Mouse (Mus musculus): ENCODE data around the gene Arhgap25. TPM values are rescaled to one million over a fixed set of nuclear protein-coding genes. Genes with fewer than 3 reads are reported as not detected.
A peak's percentile ranks its signal among the peaks of the same experiment; 100 is the strongest.
"Not testable (repeated sequence)": the region's sequence is repeated elsewhere in the genome, so short reads cannot be mapped to it uniquely, and the experiment has no call there.

The Arhgap25 gene
- polyA plus RNA-seq (2015; fragmentation: Nextera tagmentation; extraction: Ambion mirVana) = 2.8 and 3.6 TPM in 2 replicates

GRCm38 (mm10) chr6:87532953-87533710, at the start of gene Arhgap25:
Gene Arhgap25 (minus strand): TSS chr6:87533259.
- 32% methylated on average over 14 of the region's 14 CpGs for WGBS (ENCODE audit: insufficient replicate concordance)
- peak within 1 kb of the TSS; percentile 14 for H3K4me3 ChIP-seq (replicated peaks)
- H3K27ac ChIP-seq = peak within 1 kb of the TSS; percentile 56; the same call in 1 of the 2 replicates
- H3K4me2 ChIP-seq = peak within 1 kb of the TSS; percentile 25
- no peaks in the 10 kb centered on the region for H3K36me3 ChIP-seq
- DNase-seq (no peak), ATAC-seq (ENCODE audit: low read depth) (no peak)
- peaks cover 31% of the 10 kb centered on the region for H3K27me3 ChIP-seq
- H3K9ac ChIP-seq = 0 out of 2 replicates have a peak within 1 kb of the TSS, but pooled peaks have one; percentile 14
- H3K9me3 ChIP-seq (replicated peaks) = no peaks in the 10 kb centered on the region
- peaks cover 53% of the 10 kb centered on the region for H3K4me1 ChIP-seq (replicated peaks)

- Histone ChIP-seq H3K9ac (peak overlapping the region; percentile 70), H3K4me2 (peak overlapping the region; percentile 68), H3K27me3 (peaks cover 13% of the 10 kb centered on the region), H3K4me3 (replicated peaks) (peak overlapping the region; percentile 34), H3K27ac (peak overlapping the region; percentile 99), H3K4me1 (replicated peaks) (peaks cover 62% of the 10 kb centered on the region), H3K9me3 (replicated peaks) (no peaks in the 10 kb centered on the region), H3K36me3 (peaks cover 36% of the 10 kb centered on the region)
- 15% methylated on average over 6 of the region's 6 CpGs for WGBS (ENCODE audit: insufficient replicate concordance)
- ATAC-seq (ENCODE audit: low read depth) = no peak
- DNase-seq = no peak
Measured at GRCm38 (mm10) chr6:87582456-87582855, 49.4 kb upstream of the Arhgap25 start.

GRCm38 (mm10) chr6:87581581-87581980, 48.5 kb upstream of the Arhgap25 start:
- DNase-seq (no peak), ATAC-seq (ENCODE audit: low read depth) (no peak)
- H3K4me3 ChIP-seq (replicated peaks) = no peak overlapping the region
- peaks cover 32% of the 10 kb centered on the region for H3K36me3 ChIP-seq
- H3K9ac ChIP-seq = 0 out of 2 replicates have a peak overlapping the region, but pooled peaks have one; percentile 19
- H3K27ac ChIP-seq = peak overlapping the region; percentile 99; the same call in 1 of the 2 replicates
- 0 out of 2 replicates have a peak overlapping the region, but pooled peaks have one; percentile 68 for H3K4me2 ChIP-seq
- 74% methylated on average over 18 of the region's 18 CpGs for WGBS (ENCODE audit: insufficient replicate concordance)
- no peaks in the 10 kb centered on the region for H3K9me3 ChIP-seq (replicated peaks)
- H3K27me3 ChIP-seq = peaks cover 6% of the 10 kb centered on the region; the same call in 1 of the 2 replicates
- H3K4me1 ChIP-seq (replicated peaks) = peaks cover 58% of the 10 kb centered on the region

- peaks cover 56% of the 10 kb centered on the region for H3K4me1 ChIP-seq (replicated peaks)
- 83% methylated on average over 15 of the region's 15 CpGs for WGBS (ENCODE audit: insufficient replicate concordance)
Measured at GRCm38 (mm10) chr6:87581071-87581470, 48.0 kb upstream of the Arhgap25 start.

GRCm38 (mm10) chr6:87578247-87578646, 45.2 kb upstream of the Arhgap25 start:
- H3K9ac ChIP-seq = no peak overlapping the region
- ATAC-seq (ENCODE audit: low read depth) (no peak), DNase-seq (no peak)
- H3K27ac ChIP-seq = no peak overlapping the region
- peaks cover 29% of the 10 kb centered on the region for H3K4me1 ChIP-seq (replicated peaks)
- H3K36me3 ChIP-seq = peaks cover 27% of the 10 kb centered on the region
- H3K4me3 ChIP-seq (replicated peaks) = no peak overlapping the region
- 48% methylated on average over 9 of the region's 9 CpGs for WGBS (ENCODE audit: insufficient replicate concordance)
- H3K27me3 ChIP-seq = peaks cover 6% of the 10 kb centered on the region; the same call in 1 of the 2 replicates
- H3K4me2 ChIP-seq = no peak overlapping the region
- H3K9me3 ChIP-seq (replicated peaks) = no peaks in the 10 kb centered on the region

More at GRCm38 (mm10) chr6:87581071-87581470, 48.0 kb upstream of the Arhgap25 start:
- DNase-seq (no peak), ATAC-seq (ENCODE audit: low read depth) (no peak)
- H3K27ac ChIP-seq = no peak overlapping the region
- no peak overlapping the region for H3K4me3 ChIP-seq (replicated peaks)
- peaks cover 30% of the 10 kb centered on the region for H3K36me3 ChIP-seq
- no peak overlapping the region for H3K4me2 ChIP-seq
- H3K9ac ChIP-seq = no peak overlapping the region
- H3K27me3 ChIP-seq = 0 out of 2 replicates have a peak, but pooled peaks cover 3% of the 10 kb centered on the region
- no peaks in the 10 kb centered on the region for H3K9me3 ChIP-seq (replicated peaks)

GRCm38 (mm10) chr6:87576648-87577330, 43.7 kb upstream of the Arhgap25 start:
- peaks cover 26% of the 10 kb centered on the region for H3K36me3 ChIP-seq
- peaks cover 16% of the 10 kb centered on the region for H3K4me1 ChIP-seq (replicated peaks)
- H3K27me3 ChIP-seq = peaks cover 11% of the 10 kb centered on the region
- no peak overlapping the region for H3K4me3 ChIP-seq (replicated peaks)
- WGBS (ENCODE audit: insufficient replicate concordance) = 51% methylated on average over 4 of the region's 4 CpGs
- H3K27ac ChIP-seq = no peak overlapping the region
- H3K9me3 ChIP-seq (replicated peaks) = no peaks in the 10 kb centered on the region
- H3K9ac ChIP-seq = no peak overlapping the region; the same call in 1 of the 2 replicates
- ATAC-seq (ENCODE audit: low read depth) = no peak
- no peak for DNase-seq
- H3K4me2 ChIP-seq = no peak overlapping the region

- not testable (repeated sequence) for H3K9me3 ChIP-seq (replicated peaks); H3K9ac ChIP-seq; ATAC-seq (ENCODE audit: low read depth); H3K36me3 ChIP-seq; H3K4me3 ChIP-seq (replicated peaks); H3K4me2 ChIP-seq; H3K27ac ChIP-seq; H3K4me1 ChIP-seq (replicated peaks); DNase-seq
- peaks cover 21% of the 10 kb centered on the region for H3K27me3 ChIP-seq
Measured at GRCm38 (mm10) chr6:87571863-87572262, 38.8 kb upstream of the Arhgap25 start.

- no peak overlapping the region for H3K4me2 ChIP-seq
- DNase-seq (no peak), ATAC-seq (ENCODE audit: low read depth) (no peak)
- no peak overlapping the region for H3K4me3 ChIP-seq (replicated peaks)
- 0 out of 2 replicates have a peak, but pooled peaks cover 4% of the 10 kb centered on the region for H3K4me1 ChIP-seq (replicated peaks)
- H3K27me3 ChIP-seq = peaks cover 28% of the 10 kb centered on the region
- no peaks in the 10 kb centered on the region for H3K36me3 ChIP-seq
- WGBS (ENCODE audit: insufficient replicate concordance) = 44% methylated on average over 9 of the region's 9 CpGs
- H3K9ac ChIP-seq = no peak overlapping the region
- no peaks in the 10 kb centered on the region for H3K9me3 ChIP-seq (replicated peaks)
- H3K27ac ChIP-seq = no peak overlapping the region
Measured at GRCm38 (mm10) chr6:87567686-87568593, 34.9 kb upstream of the Arhgap25 start.

GRCm38 (mm10) chr6:87565166-87565565, 32.1 kb upstream of the Arhgap25 start:
- Histone ChIP-seq H3K9ac (no peak overlapping the region), H3K9me3 (replicated peaks) (no peaks in the 10 kb centered on the region), H3K27me3 (peaks cover 31% of the 10 kb centered on the region), H3K27ac (no peak overlapping the region), H3K4me1 (replicated peaks) (0 out of 2 replicates have a peak, but pooled peaks cover 4% of the 10 kb centered on the region), H3K4me3 (replicated peaks) (no peak overlapping the region), H3K36me3 (no peaks in the 10 kb centered on the region), H3K4me2 (no peak overlapping the region)
- 65% methylated on average over 5 of the region's 5 CpGs for WGBS (ENCODE audit: insufficient replicate concordance)
- no peak for ATAC-seq (ENCODE audit: low read depth)
- no peak for DNase-seq

- no peak overlapping the region for H3K9ac ChIP-seq
- 0 out of 2 replicates have a peak, but pooled peaks cover 4% of the 10 kb centered on the region for H3K4me1 ChIP-seq (replicated peaks)
- H3K4me2 ChIP-seq = no peak overlapping the region
- H3K4me3 ChIP-seq (replicated peaks) = no peak overlapping the region
- no peaks in the 10 kb centered on the region for H3K9me3 ChIP-seq (replicated peaks)
- no peak overlapping the region for H3K27ac ChIP-seq
- no peak for DNase-seq
- H3K27me3 ChIP-seq = peaks cover 26% of the 10 kb centered on the region
- no peak for ATAC-seq (ENCODE audit: low read depth)
- 71% methylated on average over 4 of the region's 4 CpGs for WGBS (ENCODE audit: insufficient replicate concordance)
- no peaks in the 10 kb centered on the region for H3K36me3 ChIP-seq
Measured at GRCm38 (mm10) chr6:87564356-87564755, 31.3 kb upstream of the Arhgap25 start.
